In the genomic region with DNA sequence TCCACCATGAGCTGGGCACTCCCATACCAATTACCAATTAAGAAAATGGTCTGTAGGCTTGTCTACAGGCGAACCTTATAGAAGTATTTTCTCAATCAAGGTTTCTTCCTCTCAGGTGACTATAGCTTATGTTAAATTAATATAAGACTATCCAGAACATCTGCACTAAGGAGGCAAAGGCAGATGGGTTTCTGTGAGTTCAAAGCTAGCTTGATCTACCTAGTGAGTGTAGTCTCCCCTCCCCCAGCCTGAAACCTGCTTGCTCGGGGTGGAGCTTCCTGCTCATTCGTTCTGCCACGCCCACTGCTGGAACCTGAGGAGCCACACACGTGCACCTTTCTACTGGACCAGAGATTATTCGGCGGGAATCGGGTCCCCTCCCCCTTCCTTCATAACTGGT, we compare ENCODE assay signal across 5 mouse cellular contexts.
DNase-seq lines count a peak whose midpoint lies in the region; ATAC-seq and TF ChIP-seq lines count a peak whose summit lies in the region.
"Not testable (repeated sequence)": the region's sequence is repeated elsewhere in the genome, so short reads cannot be mapped to it uniquely, and the experiment has no call there.

No protein-coding gene starts in this region.

- TF ChIP-seq POLR2A in ES-Bruce4 (IDR thresholded peaks at IDR 0.05; ENCODE audit: insufficient read depth, low read length) = not testable (repeated sequence)

- peaks cover 24% of the 10 kb centered on the region for H3K9me3 ChIP-seq in ES-Bruce4 (replicated peaks; ENCODE audit: control insufficient read depth, insufficient read depth, low read length, poor library complexity, severe bottlenecking)
- H3K9me3 ChIP-seq in intestine, embryonic 14.5 days (ENCODE audit: control insufficient read depth, low read length) = not testable (repeated sequence)

- not testable (repeated sequence) for TF ChIP-seq CTCF in ES-Bruce4 (IDR thresholded peaks at IDR 0.05; ENCODE audit: low read depth, low read length)

- WGBS in intestine, embryonic 14.5 days = 87% methylated on average over 4 of the region's 8 CpGs

- peak overlapping the region; percentile 32; the same call in 1 of the 2 replicates for H3K27ac ChIP-seq in ES-Bruce4 (ENCODE audit: insufficient read depth, low read length)
- H3K27ac ChIP-seq in intestine, embryonic 14.5 days (ENCODE audit: low read depth) = not testable (repeated sequence)

- DNase-seq in ES-CJ7 (ENCODE audit: low read depth, low spot score) (peak; percentile 70), R1 (ENCODE audit: low read depth, low spot score) (peak; percentile 65), ZHBTc4 (ENCODE audit: low read depth, low spot score) (peak; percentile 45)
- DNase-seq in intestine, embryonic 14.5 days (ENCODE audit: low spot score) = peak; percentile 4

- H3K4me1 ChIP-seq in ES-Bruce4 (ENCODE audit: control insufficient read depth, insufficient read depth, low read length); intestine, embryonic 14.5 days (replicated peaks; ENCODE audit: control insufficient read depth, insufficient read depth, low read length): not testable (repeated sequence)

- not testable (repeated sequence) for H3K4me3 ChIP-seq in ES-Bruce4 (ENCODE audit: low read depth, low read length); intestine, embryonic 14.5 days (ENCODE audit: low read depth, low read length)

- not testable (repeated sequence) for H3K4me2 ChIP-seq in intestine, embryonic 14.5 days (ENCODE audit: low read length)

- not testable (repeated sequence) for TF ChIP-seq EP300 in ES-Bruce4 (IDR thresholded peaks at IDR 0.05; ENCODE audit: insufficient read depth, low read depth, low read length)

- H3K9ac ChIP-seq in ES-Bruce4 (ENCODE audit: low read depth, poor library complexity, severe bottlenecking); intestine, embryonic 14.5 days (ENCODE audit: low read length): not testable (repeated sequence)

- ATAC-seq in intestine, embryonic 14.5 days (replicated peaks; ENCODE audit: low FRiP score, low TSS enrichment, low read depth) = not testable (repeated sequence)

- not testable (repeated sequence) for H3K27me3 ChIP-seq in ES-Bruce4 (ENCODE audit: control insufficient read depth, insufficient read depth, low read length, poor library complexity, severe bottlenecking); intestine, embryonic 14.5 days (replicated peaks; ENCODE audit: control insufficient read depth, insufficient read depth, low read length)

- not testable (repeated sequence) for H3K36me3 ChIP-seq in ES-Bruce4 (ENCODE audit: control insufficient read depth, insufficient read depth, low read length, poor library complexity, severe bottlenecking); intestine, embryonic 14.5 days (ENCODE audit: control insufficient read depth, insufficient read depth, low read length)

Comparison
In these comparisons a context has a peak if more than half of its experiments do, and no peak if none do; other contexts are left out.
1. DNase-seq: peak in every context shown above with its lines; median percentile 70 in ES-CJ7; 65 in R1; 45 in ZHBTc4; 4 in intestine, embryonic 14.5 days.